Mouse (Mus musculus): ENCODE results near the gene Fosl1.

Gene Fosl1

DNA sequence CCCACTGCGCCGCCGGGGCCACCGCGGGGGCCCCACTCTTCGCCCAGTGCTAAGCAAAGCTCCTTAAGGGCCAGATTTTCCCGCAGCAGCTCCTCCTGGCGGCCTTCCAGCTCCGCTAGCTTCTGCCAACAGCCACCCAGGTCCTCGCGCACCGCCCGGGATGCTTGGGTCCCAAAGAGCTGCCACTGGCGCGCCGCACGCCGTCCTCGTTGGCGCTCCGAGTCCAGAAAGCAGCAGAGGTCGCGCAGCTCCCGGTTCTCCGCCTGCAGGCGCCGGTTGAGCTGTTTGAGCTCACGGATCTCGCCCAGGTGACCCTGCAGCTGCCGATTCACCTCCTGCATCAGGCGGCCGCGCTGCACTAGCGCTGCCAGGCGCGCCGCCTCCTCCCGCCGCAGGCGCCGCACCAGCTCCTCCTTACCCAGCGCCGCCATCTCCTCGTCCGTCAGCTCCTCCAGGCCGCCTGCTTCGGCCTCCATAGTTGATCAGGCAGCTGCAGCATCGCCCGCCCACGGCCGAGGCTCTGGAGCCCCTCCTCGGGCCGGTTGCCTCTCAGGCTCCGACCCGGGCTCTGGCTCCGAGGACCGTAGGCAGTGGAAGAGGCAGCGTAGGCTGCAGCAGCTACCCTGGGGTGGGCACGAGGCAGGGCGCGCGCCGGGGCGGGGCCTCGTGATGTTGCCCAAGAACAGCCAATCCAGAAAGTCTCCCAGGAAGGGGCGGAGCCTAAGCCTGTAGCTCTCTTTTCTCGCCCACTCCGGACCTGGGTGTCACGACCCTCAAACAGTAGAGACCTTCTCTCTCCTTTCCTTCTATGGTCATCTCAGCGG lies 9.8 kb downstream of the Fosl1 start:
- peak; percentile 91 for DNase-seq (ENCODE audit: low spot score)

DNA sequence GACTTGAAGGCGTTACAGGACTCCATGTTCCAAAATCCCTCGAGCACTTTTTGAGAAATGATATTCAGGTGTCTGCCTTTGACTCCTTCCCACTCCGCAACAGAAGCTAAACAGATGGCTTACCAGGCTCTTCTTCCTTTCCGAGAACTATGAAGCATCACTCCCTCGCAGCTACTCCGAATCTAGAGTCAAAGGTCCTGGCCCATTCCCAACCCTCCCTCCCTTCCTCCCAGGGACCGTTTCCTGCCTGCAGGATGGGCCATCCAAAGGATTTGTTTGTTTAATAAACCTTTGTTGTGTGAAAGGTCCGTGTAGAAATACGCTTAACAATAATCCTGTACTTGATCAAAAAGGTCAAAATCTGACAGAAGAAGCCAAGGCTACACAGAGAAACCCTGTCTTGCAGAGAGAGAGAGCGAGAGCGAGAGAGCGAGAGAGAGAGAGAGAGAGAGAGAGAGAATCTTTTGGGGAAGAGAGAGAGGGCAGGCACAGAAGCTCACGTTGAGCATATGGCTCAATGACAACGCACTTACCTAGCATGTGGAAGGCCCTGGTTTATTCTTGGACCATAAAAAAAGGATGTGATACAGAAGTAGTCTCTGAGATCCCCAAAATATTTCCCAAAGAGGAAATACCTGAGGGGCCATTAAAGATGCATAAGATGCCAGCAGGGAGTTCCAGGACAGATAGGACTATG lies 10.5 kb downstream of the Fosl1 start, which contains the start of gene Ccdc85b:
Ccdc85b (minus strand) TSS at position 149 of the 697 bp plus-strand sequence.
- DNase-seq (ENCODE audit: low spot score): no peak

DNA sequence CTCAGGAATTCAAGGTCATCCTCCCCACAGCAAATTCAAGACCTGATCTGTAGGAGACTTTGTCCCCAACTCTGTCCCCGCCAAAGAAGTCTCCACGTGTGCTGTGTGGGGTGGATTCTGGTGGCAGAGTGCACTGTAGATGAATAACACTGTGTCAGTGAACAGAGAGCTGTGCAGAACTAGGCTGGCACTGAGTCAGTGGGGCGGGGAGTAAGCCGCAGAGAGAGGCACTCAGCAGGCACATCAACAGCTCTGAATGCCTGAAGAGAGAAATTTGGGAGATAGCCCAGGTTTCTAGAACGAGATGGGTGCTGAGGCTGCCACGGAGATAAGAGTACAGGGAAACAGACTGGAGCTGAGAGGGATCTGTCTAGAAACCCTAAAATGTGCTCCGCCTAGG lies 11.7 kb downstream of the Fosl1 start:
- no peak for DNase-seq (ENCODE audit: low spot score)

DNA sequence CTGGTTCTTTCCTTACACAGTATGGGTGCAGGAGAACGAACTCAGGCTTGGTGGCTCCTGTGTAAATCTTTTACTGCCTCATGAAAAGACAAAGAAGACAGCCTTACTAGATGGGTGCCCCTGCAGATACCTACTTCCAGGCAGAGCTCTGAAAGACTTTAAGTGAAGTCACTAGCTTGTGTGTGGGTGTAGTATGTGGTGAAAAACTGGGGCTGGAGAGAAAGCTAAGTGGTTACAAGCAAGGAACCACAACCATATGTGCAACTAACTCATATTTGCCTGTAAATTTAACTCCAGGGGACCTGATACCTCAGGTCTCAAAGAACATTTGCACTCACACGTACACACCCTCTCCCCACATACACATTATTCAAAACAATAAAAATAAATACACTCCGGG lies 12.5 kb downstream of the Fosl1 start:
- DNase-seq (ENCODE audit: low spot score): no peak

DNA sequence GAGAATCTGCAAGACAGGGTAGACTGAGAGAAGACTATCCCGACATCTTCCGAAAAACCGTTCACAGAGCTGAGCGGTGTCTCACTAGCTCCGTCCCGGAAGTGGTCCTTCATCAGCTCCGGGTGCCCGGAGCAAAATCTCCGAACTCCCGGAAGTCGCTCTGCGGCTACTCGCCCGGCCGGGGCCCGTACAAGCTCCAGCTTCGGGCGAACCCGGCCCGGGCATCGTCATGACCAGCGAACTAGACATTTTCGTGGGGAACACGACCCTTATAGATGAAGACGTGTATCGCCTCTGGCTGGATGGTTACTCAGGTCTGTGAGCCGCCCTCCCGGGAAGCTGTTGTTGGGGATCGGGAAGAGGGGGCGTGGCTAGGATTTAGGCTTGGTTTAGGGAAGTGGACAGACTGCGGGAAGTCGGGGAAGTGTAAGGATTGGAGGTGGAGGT lies 13.1 kb downstream of the Fosl1 start, which contains the start of gene Fibp:
Fibp (plus strand) TSS at position 151 of the 447 bp plus-strand sequence.
- peak; percentile 78 for DNase-seq (ENCODE audit: low spot score)

DNA sequence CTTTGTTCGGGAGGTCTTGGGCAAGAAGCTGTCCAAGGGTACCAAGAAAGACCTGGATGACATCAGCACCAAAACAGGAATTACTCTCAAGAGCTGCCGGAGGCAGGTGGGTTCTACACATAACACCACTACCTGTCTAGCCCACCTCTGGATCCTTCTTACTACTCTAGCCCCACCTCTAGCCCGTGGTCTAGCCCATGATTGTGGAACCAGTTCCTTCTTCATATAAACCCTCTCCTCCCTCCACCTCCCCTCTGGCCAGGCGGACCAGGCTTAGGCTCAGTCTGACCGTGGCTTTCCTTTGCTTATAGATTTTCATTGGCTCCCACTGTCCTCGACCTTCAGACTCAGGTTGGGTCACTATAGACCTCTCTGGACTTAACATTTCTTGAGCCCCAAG lies 14.1 kb downstream of the Fosl1 start:
- no peak for DNase-seq (ENCODE audit: low spot score)

DNA sequence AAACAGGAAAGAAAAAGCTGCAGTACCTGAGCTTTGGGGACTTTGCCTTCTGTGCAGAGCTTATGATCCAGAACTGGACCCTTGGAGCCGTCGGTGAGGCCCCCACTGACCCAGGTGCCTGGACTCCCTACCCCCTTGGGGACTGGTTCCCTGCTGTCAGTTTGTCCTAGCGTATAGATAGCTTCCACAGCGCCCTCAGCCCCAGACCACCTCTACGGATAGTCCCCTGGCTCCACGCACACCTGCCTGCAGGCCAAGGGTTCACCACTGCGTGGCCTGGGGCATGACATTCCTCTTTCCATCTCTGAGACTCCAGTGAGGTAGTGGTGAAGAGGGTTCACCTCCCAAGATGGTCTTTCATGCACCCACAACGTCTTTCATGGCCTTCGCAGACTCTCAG lies 15.9 kb downstream of the Fosl1 start:
- no peak for DNase-seq (ENCODE audit: low spot score)

DNA sequence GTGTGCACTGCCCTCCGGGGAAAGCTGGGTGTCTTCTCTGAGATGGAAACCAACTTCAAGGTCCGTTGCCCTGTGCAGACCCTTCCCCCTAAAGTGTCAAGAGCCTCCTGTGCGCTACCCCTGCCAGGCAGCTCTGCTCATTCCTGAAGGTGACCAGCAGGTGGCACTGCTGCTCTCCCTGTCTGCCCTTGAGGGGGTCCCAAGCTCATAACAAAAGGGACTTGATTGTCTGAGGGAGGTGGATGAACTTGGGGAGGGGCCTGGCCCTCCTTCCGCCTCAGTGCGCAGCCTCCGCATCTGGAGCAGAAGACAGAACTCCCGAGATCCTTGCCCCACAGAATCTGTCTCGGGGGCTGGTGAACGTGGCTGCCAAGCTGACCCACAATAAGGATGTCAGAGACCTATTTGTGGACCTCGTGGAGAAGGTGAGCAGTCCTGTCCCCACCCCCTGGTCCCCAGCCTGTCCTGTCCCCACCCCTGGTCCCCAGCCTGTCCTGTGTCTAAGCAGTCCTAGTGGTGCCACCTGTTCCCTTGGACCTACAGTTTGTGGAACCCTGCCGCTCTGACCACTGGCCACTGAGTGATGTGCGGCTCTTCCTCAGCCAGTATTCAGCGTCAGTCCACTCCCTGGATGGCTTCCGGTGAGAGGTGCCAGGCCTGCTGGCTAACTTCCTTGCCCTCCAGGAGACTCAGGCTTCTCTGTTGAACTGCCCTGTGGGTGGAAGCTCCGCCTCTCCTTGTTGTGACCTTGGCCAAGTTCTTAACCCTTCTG lies 16.6 kb downstream of the Fosl1 start:
- DNase-seq (ENCODE audit: low spot score): no peak

DNA sequence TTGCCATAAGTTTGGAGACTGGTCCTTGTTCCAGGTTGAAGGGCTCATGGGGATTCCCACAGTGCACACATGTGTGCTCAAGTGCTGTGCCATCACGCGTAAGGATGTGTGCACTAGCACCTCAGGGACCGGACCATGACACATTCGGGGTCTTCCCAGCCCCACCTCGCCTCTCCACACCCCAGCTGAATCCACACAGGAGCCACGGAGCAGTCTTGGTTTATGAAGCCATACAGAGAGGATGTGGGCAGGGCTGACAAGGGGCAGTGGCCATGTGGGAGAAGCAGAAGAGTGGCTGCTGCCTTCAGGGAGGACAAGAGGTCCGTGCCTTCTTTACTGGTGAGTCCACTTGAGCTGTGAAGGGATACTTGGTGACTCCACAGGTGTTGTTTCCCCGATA lies 17.7 kb downstream of the Fosl1 start:
- DNase-seq (ENCODE audit: low spot score): no peak

DNA sequence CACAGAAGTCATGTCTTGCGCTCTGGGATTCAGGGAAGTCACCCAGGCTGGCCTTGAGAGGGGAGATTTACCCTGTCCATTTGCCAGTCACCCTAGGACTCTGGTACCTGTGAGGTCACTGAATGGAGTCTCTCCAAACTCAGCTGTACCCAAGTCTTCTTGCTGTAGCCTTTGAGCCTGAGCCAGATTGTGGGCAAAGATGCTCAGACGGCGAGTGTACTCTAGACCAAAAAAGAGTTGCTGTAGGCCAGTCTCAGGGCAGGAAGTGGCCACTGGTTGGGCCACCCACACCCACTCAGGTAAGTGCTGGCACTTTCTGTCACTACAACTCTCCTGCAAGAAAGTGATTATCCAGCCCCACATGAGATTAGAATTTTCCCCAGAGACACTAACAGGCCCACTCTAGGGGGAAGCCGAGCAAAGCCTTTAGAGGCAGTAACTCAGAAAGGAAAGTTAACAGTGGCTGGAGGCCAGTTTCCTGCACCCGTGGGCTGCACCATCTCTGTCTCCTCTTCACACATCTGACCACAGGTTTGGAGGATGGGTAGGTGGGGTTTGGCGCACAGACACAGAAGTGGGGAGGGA lies 19.7 kb downstream of the Fosl1 start:
- no peak for DNase-seq (ENCODE audit: low spot score)

DNA sequence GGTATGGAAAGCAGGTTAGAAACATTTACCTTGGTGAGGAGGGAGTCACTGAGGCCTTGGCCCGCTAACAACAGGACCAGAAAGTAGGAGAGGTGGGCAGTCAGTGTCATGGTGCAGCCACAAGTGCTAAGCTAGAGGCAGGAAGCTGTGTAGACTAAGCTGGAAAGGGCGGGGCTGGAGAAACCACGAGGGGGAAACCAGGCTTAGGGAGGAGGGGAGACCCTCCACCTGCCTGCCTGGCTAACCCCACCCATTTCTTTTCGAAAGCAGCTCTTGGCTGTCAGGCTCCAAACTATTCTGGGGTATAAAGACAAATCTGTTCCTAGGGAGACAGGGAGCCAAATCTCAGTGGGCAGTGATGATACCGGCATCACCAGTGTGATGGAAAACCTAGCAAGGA lies 21.0 kb downstream of the Fosl1 start, which contains the start of gene Ctsw:
Ctsw (minus strand) TSS at position 134 of the 400 bp plus-strand sequence.
- DNase-seq (ENCODE audit: low spot score): no peak

DNA sequence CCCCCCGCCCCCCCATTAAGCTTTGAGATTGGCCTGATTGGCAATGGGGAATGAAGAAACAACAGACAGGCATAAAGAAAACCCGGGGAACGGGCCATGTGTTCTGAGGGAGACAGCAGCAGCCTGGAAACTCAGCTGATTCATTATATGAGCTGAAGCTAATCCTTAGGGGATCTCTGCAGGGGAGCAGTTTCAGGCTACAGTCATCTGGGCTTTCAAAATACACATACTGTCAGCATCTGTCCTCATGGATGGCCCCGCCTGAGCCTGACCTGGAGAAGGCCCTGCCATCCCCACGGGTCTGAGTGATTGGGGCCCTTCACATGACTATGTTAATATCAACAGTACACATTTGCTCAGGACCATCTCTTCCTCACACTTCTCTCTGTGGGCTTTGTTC lies 24.5 kb downstream of the Fosl1 start:
- no peak for DNase-seq (ENCODE audit: low spot score)

DNA sequence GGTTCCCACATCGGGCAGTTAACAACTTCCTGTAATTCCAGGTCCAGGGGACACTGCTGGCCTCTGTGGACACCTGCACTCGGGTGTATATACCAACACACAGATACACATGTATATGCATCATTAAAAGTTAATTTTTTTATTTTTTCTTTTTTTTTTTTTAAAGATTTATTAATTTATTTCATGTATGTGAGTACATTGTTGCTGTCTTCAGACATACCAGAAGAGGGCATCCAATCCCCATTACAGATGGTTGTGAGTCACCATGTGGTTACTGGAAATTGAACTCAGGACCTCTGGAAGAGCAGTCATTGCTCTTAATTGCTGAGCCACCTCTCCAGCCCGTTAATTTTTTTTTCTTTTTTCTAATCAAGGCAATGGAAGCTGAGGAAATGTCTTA lies 25.5 kb downstream of the Fosl1 start:
- DNase-seq (ENCODE audit: low spot score): no peak

DNA sequence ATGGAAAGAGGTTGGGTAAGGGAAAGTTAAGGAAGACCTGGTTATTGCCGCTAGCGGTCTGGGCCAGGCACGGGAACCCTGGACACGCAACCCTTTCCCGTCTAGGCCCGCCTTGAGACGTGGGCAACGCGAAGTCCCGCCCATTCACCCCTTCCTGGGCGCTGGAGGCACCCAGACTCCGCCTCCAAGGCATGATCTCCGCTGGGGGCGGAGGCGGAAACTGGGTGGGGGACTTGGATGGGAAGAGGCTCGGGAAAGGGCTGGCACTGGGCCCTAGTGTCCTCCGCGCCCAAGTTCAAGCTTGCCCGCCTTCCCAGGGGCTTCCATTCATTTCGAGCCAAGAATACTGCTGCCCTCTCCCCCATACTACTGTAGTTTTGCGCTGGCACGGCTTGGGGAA lies 26.4 kb downstream of the Fosl1 start, which contains the start of gene Efemp2:
Efemp2 (plus strand) TSS at position 235 of the 400 bp plus-strand sequence.
- no peak for DNase-seq (ENCODE audit: low spot score)

DNA sequence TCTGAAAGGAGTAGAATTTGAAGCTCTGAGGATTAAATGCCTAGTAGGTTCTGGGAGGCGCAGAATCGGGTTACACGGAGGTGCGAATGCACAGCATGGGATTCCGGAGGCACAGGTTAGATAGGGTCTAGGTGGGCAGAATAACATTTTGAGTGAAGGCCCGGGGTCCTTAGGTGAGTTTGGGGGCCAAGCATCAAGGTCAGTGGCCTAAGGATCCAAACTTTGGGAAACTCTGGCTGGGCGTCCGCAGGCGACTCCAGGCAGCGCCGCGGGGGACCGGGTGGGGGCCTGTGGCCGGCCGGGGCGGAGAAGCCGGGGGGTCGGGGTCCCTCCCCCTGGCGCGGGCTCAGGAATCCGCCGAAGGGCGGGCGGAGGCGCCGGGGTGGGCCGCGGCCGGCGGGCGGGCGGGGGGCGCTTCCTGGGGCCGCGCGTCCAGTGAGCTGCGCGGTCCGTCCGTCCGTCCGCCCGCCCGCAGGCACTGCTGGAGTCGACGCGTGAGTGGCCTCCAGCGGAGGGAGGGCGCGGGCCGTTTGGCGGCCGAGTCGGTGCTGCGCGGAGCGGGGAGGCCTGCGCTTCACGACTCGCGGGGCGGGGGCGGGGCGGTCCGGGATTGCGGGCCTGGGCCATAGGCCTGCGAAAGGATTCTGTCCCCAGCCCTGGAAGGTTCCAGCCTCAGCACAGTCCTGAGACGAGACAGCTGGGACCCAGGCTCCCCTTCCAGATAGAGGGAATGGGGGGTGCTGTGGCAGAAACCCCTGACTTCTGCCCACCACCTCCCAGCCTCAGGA lies 27.1 kb downstream of the Fosl1 start:
- no peak for DNase-seq (ENCODE audit: low spot score)

DNA sequence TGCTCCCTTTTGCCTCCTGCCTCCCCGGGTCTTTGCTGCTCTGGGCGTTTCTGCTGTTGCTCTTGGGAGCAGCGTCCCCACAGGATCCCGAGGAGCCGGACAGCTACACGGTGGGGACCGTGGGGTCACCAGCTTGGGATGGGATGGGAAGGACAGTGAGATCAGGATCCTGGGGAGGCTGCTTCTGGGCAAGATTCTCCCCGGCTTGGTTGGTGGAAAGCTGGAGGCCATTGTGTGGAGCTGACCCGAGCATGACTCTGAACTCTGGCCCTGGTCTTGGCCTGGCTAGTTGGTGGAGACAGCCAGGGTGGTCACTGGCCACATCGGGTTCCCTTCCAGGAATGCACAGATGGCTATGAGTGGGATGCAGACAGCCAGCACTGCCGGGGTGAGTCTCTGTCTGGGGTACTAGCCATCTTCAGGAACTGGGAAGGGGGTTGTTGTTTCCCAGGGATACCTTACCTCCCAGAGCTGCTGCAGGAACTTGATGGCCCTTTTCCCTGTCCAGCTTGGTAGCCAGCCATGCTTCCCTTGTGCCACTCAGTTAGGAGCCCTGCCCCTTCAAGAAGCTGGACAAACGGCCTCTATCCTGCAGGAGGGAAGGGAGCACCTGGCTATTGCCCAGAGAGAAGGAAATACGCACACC lies 27.8 kb downstream of the Fosl1 start:
- DNase-seq (ENCODE audit: low spot score): no peak

DNA sequence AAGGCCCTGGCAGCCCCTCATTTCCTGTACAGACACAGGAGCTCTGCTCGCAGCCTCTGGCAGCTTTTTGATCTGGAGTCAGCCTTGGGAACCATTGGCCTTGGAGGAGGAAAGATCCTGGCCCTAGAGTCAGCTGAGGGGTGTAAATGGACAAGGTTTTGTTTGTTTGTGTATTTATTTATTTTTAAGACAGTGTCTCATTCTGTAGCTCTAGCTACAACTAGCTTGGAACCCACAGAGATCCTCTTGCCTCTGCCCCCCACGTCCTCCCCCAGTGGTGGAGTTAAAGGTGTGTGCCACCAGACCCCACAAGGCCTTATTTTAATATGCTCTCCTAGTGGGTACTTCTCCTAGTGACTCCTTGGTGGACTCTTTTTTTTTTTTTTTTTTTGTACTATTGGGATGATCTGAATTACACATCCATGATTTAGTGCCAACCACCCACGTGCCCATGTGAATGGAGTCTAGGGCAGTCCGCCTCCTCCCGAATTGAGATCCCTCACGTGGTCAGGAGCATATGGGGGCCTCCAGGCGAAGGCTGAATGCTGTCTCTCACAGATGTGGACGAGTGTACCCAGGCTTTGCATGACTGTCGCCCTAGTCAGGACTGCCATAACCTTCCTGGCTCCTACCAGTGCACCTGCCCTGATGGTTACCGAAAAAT lies 29.8 kb downstream of the Fosl1 start:
- no peak for DNase-seq (ENCODE audit: low spot score)

DNA sequence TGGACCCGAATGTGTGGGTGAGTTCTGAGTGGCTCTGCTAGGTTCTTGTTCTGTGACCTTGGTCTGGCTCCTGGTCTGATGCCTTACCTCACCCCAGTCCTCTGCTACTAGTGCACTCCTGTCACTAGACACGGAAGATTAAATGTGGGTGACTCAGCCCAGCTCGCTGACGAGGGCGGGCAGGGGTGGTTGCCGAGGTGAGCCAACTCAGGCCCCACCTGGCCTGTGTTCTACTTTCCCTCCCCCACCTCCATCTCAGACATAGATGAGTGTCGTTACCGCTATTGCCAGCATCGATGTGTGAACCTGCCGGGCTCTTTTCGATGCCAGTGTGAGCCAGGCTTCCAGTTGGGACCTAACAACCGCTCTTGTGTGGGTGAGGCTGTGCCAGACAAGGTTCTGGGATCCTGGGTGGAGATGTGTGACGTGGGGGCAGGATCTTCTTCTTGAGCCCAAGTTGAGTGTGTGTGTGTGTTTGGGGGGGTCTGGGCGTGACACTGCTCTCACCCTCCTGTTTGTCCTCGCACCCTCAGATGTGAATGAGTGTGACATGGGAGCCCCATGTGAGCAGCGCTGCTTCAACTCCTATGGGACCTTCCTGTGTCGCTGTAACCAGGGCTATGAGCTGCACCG lies 30.4 kb downstream of the Fosl1 start:
- no peak for DNase-seq (ENCODE audit: low spot score)

DNA sequence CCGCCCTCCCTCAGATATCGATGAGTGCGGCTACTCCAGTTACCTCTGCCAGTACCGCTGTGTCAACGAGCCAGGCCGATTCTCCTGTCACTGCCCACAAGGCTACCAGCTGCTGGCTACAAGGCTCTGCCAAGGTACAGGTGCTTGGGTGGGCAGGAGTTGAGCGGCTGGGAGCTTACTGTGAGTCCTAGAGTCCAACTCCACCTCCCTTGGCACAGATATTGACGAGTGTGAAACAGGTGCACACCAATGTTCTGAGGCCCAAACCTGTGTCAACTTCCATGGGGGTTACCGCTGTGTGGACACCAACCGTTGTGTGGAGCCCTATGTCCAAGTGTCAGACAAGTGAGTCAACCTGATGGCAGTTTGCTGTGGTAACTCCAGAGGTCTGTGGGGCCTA lies 32.7 kb downstream of the Fosl1 start:
- no peak for DNase-seq (ENCODE audit: low spot score)

DNA sequence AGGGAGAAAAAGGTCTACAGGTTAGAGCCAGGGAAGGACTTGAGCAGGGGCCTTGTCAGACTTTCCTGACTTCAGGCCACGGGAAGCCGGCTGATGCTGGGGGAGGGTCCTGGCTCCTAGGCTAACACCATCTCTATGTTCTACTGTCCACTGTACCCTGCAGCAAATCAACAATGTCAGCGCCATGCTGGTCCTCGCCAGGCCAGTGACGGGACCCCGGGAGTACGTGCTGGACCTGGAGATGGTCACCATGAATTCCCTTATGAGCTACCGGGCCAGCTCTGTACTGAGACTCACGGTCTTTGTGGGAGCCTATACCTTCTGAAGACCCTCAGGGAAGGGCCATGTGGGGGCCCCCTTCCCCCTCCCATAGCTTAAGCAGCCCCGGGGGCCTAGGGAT lies 34.1 kb downstream of the Fosl1 start:
- DNase-seq (ENCODE audit: low spot score): no peak
